Mouse (Mus musculus) thymus, postnatal 4 days (tissue): ENCODE data around the gene Shank2.

Experiments used
- DNase-seq: peaks from one replicate; pipeline ENCODE4 v3.0.0; 2021

Shank2 gene

DNA sequence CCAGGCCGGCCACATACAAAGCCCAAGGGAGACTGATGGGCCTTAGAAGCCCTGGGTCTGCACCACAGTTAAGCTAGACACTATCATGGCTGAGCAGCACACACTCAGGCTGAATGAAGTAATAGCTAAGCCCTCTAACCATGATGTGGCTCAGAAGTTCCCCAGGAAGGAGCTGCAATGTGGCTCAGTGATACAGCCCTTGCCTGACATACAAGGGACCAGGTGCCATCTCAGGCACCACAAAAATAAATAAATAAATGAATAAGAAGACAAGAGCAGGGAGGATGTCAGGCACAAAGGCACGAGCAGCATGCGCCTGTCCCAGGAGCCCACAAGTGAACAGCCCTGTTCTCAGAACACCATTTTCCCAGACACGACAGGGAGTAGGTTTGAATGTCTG, 440.2 kb downstream of the Shank2 start:
- no peak for DNase-seq

DNA sequence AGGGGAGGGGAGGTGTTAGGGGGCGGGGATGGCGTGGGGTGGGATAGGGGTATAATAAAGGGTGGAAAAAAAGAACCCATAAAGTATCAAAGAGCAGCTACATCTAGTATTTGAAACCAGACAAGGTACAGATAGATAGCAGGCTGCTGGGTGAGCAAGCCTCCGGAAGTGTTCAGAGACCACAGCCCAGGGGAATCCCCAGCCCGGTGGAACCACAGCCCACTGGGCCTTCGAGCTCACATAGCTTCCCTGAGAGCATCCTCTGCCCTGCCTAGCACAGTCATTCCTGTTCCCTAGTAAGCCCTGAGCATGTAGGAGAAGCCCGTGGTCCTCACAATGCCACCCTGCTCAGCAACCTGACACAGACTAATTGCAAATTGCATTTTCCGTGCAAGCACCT, 443.1 kb downstream of the Shank2 start:
- DNase-seq: peak; percentile 55

- peak; percentile 51 for DNase-seq
These were observed 445.4 kb downstream of the Shank2 start for GRCm38 (mm10) chr7:144447146-144447545.

DNA sequence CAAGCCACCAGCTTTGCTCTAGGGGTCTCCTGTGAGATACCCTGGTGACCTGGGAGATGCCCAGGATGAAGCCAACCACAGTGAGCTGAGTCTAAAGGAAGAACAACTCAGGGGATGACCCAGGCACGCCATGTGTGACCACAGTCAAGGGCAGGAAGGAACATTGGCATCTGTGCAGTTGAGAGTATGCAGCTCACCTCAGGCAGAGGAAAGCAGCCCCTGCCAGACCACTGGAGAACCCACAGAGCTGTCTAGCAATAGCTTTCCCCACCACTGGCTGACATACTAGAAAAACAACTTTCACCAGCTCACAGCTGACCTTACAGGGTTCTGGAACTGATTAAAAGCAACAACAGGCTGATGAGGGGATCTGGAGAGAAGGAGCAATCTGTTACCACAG, 446.5 kb downstream of the Shank2 start:
- DNase-seq: no peak

- no peak for DNase-seq
These were observed 448.2 kb downstream of the Shank2 start for GRCm38 (mm10) chr7:144449637-144450570.

- DNase-seq: no peak
These were observed 448.9 kb downstream of the Shank2 start for GRCm38 (mm10) chr7:144450661-144451060.

GRCm38 (mm10) chr7:144458881-144459280, 457.2 kb downstream of the Shank2 start:
- no peak for DNase-seq

- DNase-seq: no peak
These were observed 459.6 kb downstream of the Shank2 start for GRCm38 (mm10) chr7:144461246-144461902.

DNA sequence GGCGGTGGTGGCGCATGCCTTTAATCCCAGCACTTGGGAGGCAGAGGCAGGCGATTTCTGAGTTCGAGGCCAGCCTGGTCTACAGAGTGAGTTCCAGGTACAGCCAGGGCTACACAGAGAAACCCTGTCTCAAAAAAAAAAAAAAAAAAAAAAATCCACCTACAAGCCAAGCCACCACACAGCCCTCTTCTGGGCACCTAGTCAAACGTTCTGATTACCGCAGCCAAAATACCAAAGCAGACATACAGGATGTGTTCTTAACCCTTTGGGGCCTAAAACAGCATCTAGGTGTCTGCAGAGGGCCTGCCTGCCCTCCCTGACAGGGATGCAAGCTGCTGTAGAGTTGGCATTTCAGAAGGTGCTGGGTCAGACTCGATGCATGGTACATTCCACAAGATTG, 460.8 kb downstream of the Shank2 start:
- DNase-seq: no peak

DNA sequence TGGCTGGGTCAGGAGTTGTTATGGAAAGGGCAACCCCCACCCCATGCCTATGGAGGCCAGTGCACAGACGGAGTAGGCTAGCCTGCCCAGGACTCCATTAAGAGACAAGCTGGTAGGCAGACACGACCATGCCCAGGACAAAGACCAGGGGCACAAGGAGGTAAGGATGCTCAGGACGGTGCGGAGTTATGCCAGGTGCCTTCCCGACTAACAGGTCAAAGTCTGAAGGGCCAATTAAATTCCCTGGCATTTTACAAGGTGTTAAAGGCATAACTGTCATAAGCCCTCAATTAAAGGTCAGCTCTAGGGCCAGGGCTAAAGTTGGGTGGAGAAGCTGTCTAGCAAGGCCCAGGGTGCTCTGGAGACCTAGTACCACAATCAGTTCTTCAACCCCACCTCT, 467.0 kb downstream of the Shank2 start:
- DNase-seq: no peak

GRCm38 (mm10) chr7:144469181-144469641, 467.5 kb downstream of the Shank2 start:
- no peak for DNase-seq

DNA sequence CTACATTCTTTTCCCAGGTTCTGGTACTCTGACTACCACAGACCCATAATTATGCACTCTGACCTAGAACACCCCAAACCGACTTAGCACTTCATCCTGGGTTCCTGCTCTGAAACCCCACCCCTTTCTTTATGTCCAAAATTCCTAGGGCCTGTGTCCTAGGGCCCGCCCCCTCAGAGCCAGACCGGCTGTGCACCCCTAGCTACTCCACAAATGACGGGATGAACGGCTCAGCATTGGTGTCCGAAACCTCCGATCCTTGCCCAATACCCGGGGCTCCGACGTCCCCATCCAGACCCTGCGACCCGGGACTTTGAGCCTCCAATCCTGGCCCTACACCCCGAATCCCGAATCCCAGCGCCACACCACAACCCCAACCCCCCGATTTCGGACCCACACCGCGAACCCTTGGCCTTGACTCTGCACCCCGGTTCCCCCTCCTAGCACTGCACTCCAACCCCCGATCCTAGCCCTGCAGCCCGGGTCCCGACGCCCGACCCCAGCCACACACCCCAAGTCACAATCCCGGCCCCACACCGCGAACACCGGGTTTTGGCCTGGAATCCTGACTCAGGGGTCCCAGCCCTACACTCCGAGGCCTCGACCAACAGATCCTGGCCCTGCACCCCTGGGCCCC, 468.3 kb downstream of the Shank2 start:
- DNase-seq: no peak

GRCm38 (mm10) chr7:144470545-144471059, 468.9 kb downstream of the Shank2 start, which contains the start of gene Cttn:
TSS of gene Cttn (minus strand) at chr7:144471009.
- peak; percentile 69 for DNase-seq

GRCm38 (mm10) chr7:144471103-144471502, 469.4 kb downstream of the Shank2 start:
- DNase-seq: no peak

DNA sequence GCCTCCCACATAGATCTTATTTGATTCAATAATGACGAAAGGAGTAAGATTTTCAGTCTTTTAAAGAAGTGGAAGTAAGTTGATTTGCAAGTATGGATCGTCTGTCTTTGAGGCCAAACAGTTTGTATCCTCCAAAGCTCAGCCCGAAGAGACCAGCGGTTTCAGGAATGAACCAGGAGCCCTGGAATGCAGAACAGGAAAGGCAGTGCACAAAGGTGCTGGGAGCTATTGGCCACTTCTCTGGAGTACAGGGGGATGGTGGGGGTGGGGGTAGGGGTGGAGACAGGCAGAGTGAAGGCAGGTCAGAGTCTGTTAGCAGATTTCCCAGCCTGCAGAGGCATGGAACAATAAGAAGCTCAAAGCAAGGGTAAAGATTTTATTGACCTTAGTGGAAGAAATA, 471.8 kb downstream of the Shank2 start:
- DNase-seq: no peak
